Mouse (Mus musculus) forebrain, postnatal 0 days (tissue): ENCODE measurements around the gene Maml2. TPM values are rescaled to one million over a fixed set of nuclear protein-coding genes. Genes with fewer than 3 reads are reported as not detected.

Experiments
- ATAC-seq: fragments of 200-750 bp; cut with Nextera tagmentation; 2 replicates; pipeline ENCODE4 v1.8.0; 2017; ENCODE audit warnings: mild to moderate bottlenecking, moderate library complexity
- DNase-seq: peaks from one replicate; pipeline ENCODE4 v3.0.0-alpha.2; 2015
- H3K27ac ChIP-seq: fragments of 300-500 bp; sonication (generic); 2 replicates; pipeline ENCODE4 v1.5.1; 2014; ENCODE audit warnings: low read depth, mild to moderate bottlenecking, antibody characterized with exemption, low read length, moderate library complexity, mixed read lengths
- H3K27me3 ChIP-seq: fragments of 300-500 bp; sonication (generic); 2 replicates; pipeline ENCODE4 v1.6.1; 2014; ENCODE audit warnings: mild to moderate bottlenecking, low read length, mixed read lengths; ENCODE audit not compliant: insufficient read depth
- H3K36me3 ChIP-seq: fragments of 300-500 bp; sonication (generic); 2 replicates; pipeline ENCODE4 v1.6.1; 2014; ENCODE audit warnings: mild to moderate bottlenecking, moderate library complexity; ENCODE audit not compliant: insufficient read depth
- H3K4me1 ChIP-seq: fragments of 300-500 bp; sonication (generic); 2 replicates; pipeline ENCODE4 v1.6.1; 2014; ENCODE audit warnings: antibody characterized with exemption; ENCODE audit not compliant: insufficient read depth
- H3K4me2 ChIP-seq: fragments of 300-500 bp; sonication (generic); 2 replicates; pipeline ENCODE4 v1.6.1; 2014; ENCODE audit warnings: low read depth, mild to moderate bottlenecking, moderate library complexity
- H3K4me3 ChIP-seq: fragments of 300-500 bp; sonication (generic); 2 replicates; pipeline ENCODE4 v1.5.1; 2014; ENCODE audit warnings: low read depth, low read length, mixed read lengths
- H3K9ac ChIP-seq: fragments of 300-500 bp; sonication (generic); 2 replicates; pipeline ENCODE4 v1.6.1; 2014; ENCODE audit warnings: mild to moderate bottlenecking
- H3K9me3 ChIP-seq: fragments of 300-500 bp; sonication (generic); 2 replicates; pipeline ENCODE4 v1.6.1; 2016; ENCODE audit warnings: low read length
- CTCF ChIP-seq: sonication (generic); IDR thresholded peaks from 2 replicates; pipeline ENCODE4 v1.5.1; 2016; ENCODE audit warnings: antibody characterized with exemption, control low read depth, low read depth
- WGBS: fragments of 180-500 bp; shearing (Covaris S2); extraction: QIAGEN DNeasy Blood & Tissue Kit; methylation state at CpG from one replicate; pipeline ENCODE4 v1.1.7; 2014; 5-methylcytosine and 5-hydroxymethylcytosine counted together
- polyA plus RNA-seq: library from polyadenylated mRNA; unstranded; fragments of >200 nt; fragmentation: Nextera tagmentation; extraction: Ambion mirVana; gene quantifications from 2 replicates; pipeline ENCODE4 v1.2.1, GENCODE M21; 2015
- total RNA-seq: library from RNA; depleted of rRNA; stranded (reverse); fragments of >200 nt; gene quantifications from 2 replicates; pipeline ENCODE4 v1.2.3, GENCODE M21; 2014

Gene Maml2
- total and polyA plus RNA-seq, 2 experiments from 2014 or later: 6.4 to 9.5 TPM

DNA sequence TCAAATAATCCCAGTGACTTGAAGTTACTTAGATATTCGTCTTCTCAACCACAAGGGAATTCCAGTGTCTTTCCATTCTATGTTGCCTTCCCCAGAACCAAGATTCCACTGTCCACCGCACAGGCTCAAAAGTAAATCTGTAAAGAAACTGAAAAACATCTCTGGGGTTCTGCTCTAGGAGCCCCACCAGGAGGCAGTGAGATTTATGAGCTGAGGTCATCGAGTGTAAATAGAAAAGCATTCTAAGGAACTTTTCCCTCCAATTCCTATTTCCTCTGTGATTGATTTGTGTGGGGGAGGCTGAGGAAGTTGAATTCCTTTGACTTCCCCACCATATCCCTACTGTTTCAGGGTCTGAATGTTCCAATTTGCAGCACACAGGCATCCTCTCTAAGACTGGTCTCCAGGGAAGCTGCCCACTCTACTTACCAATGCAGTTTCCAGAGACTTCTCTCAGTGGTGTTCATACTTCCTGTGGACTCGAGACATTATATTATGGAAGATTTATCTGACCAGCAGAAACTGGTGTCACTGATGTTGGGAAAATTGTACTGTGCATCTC is 261.1 kb downstream of the Maml2 start:
- WGBS: 77% methylated on average over 4 of the region's 4 CpGs
- TF ChIP-seq CTCF: no peak

DNA sequence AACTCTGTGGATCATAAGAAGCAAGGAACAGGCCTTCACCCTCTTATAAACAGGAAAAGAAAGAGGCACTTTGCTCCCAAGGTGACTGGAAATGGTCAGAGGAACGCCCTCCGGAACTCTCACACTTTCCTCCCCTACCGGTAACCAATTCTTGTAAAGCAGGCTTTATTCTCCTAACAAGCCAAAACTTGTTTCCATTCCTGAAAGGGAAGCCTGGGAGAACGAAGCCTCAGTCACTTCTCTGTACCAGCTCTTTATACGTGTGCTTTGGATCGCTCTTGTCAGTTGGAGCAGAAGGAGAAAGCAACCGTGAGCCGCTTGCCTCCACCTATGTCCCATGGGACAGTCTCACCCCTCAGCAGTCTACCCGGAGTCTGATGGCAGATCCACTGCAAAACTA is 262.9 kb downstream of the Maml2 start:
- H3K9ac ChIP-seq: no peak overlapping the region
- 73% methylated on average over 9 of the region's 9 CpGs for WGBS
- H3K4me3 ChIP-seq: no peak overlapping the region
- H3K27me3 ChIP-seq: no peaks in the 10 kb centered on the region
- H3K4me1 ChIP-seq: 0 out of 2 replicates have a peak, but pooled peaks cover 4% of the 10 kb centered on the region
- no peak for DNase-seq
- no peaks in the 10 kb centered on the region for H3K36me3 ChIP-seq
- H3K27ac ChIP-seq: no peak overlapping the region
- H3K9me3 ChIP-seq: no peaks in the 10 kb centered on the region
- no peak overlapping the region for H3K4me2 ChIP-seq
- TF ChIP-seq CTCF: no peak
- no peak for ATAC-seq

More for the DNA sequence above, 261.1 kb downstream of the Maml2 start:
- no peak overlapping the region for H3K4me3 ChIP-seq
- no peak overlapping the region for H3K4me2 ChIP-seq
- H3K27me3 ChIP-seq: no peaks in the 10 kb centered on the region
- ATAC-seq (no peak), DNase-seq (no peak)
- H3K36me3 ChIP-seq: no peaks in the 10 kb centered on the region
- no peak overlapping the region for H3K9ac ChIP-seq
- H3K9me3 ChIP-seq: no peaks in the 10 kb centered on the region
- no peak overlapping the region for H3K27ac ChIP-seq
- 0 out of 2 replicates have a peak, but pooled peaks cover 4% of the 10 kb centered on the region for H3K4me1 ChIP-seq

DNA sequence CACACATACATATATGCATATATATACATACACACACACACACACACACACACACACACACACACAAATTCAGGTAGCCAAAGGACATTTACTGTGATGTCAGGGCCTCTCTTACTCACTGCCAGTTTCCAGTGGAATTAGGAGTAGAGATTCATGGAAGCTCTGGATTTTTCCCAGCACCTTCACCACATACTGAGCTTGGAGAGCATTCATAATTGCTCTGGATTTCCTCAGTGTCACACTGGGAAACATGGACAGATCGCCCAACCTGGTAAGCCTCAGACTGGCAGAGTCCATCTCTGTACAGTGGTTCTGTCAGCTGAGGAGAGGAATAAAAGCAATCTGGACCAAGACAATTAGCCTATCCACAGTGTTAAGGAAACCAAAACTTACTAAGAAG is 263.6 kb downstream of the Maml2 start:
- no peaks in the 10 kb centered on the region for H3K9me3 ChIP-seq
- H3K4me1 ChIP-seq: 0 out of 2 replicates have a peak, but pooled peaks cover 4% of the 10 kb centered on the region
- H3K9ac ChIP-seq: no peak overlapping the region
- no peak overlapping the region for H3K4me3 ChIP-seq
- ATAC-seq (no peak), DNase-seq (no peak)
- H3K36me3 ChIP-seq: no peaks in the 10 kb centered on the region
- WGBS: 84% methylated on average over 1 of the region's 1 CpGs
- TF ChIP-seq CTCF: no peak
- H3K4me2 ChIP-seq: no peak overlapping the region
- H3K27ac ChIP-seq: no peak overlapping the region
- H3K27me3 ChIP-seq: no peaks in the 10 kb centered on the region

GRCm38 (mm10) chr9:13563475-13564414 is 266.0 kb downstream of the Maml2 start:
- Histone ChIP-seq H3K4me1 (0 out of 2 replicates have a peak, but pooled peaks cover 4% of the 10 kb centered on the region), H3K4me2 (no peak overlapping the region), H3K36me3 (no peaks in the 10 kb centered on the region), H3K4me3 (no peak overlapping the region), H3K9me3 (no peaks in the 10 kb centered on the region), H3K9ac (no peak overlapping the region), H3K27me3 (no peaks in the 10 kb centered on the region), H3K27ac (no peak overlapping the region)
- WGBS: 51% methylated on average over 10 of the region's 10 CpGs
- no peak for TF ChIP-seq CTCF
- DNase-seq: peak; percentile 28
- ATAC-seq: peak; percentile 51

- Histone ChIP-seq H3K36me3 (no peaks in the 10 kb centered on the region), H3K4me2 (no peak overlapping the region), H3K27ac (no peak overlapping the region), H3K9ac (no peak overlapping the region), H3K4me3 (no peak overlapping the region), H3K4me1 (0 out of 2 replicates have a peak, but pooled peaks cover 4% of the 10 kb centered on the region), H3K27me3 (no peaks in the 10 kb centered on the region), H3K9me3 (no peaks in the 10 kb centered on the region)
- no peak for TF ChIP-seq CTCF
- DNase-seq: no peak
- WGBS: 42% methylated on average over 11 of the region's 11 CpGs
- ATAC-seq: 0 out of 2 replicates have a peak, but pooled peaks have one; percentile 14
Observed at GRCm38 (mm10) chr9:13565343-13566019, 267.7 kb downstream of the Maml2 start.

GRCm38 (mm10) chr9:13566154-13566885 is 268.6 kb downstream of the Maml2 start:
- no peak for ATAC-seq

More at GRCm38 (mm10) chr9:13566154-13566885, 268.6 kb downstream of the Maml2 start:
- no peak overlapping the region for H3K4me3 ChIP-seq
- no peak overlapping the region for H3K4me2 ChIP-seq
- H3K4me1 ChIP-seq: 0 out of 2 replicates have a peak, but pooled peaks cover 4% of the 10 kb centered on the region
- H3K27ac ChIP-seq: no peak overlapping the region
- no peaks in the 10 kb centered on the region for H3K36me3 ChIP-seq
- no peaks in the 10 kb centered on the region for H3K27me3 ChIP-seq
- peak; percentile 32 for DNase-seq
- H3K9ac ChIP-seq: no peak overlapping the region
- no peaks in the 10 kb centered on the region for H3K9me3 ChIP-seq
- TF ChIP-seq CTCF: no peak
- WGBS: 72% methylated on average over 5 of the region's 5 CpGs
